Mouse (Mus musculus): ENCODE data around the gene Slco2a1.

Gene Slco2a1

GRCm38 (mm10) chr9:103036971-103037391, 48.5 kb downstream of the Slco2a1 start:
- DNase-seq (ENCODE audit: low read depth, low spot score): no peak

DNA sequence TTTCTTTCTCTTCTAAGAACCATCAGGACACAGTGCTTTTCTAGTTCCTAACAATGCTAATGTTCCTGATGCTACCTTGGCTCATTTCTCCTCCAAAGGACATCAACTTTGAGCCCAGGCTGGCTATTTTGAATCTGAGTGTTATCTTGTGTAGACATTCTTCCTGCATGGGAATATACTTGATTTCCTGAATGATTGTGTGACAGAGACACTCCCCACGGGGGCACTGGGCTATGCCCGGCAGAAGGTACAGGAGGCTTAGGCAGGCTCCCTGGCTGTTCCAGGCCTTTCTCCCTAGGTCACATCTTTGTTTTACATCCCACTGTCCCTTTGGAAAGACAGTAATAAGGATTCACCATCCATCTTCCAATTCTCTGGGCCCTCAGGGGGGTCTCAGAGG, 49.8 kb downstream of the Slco2a1 start:
- DNase-seq (ENCODE audit: low read depth, low spot score): no peak

- no peak for DNase-seq (ENCODE audit: low read depth, low spot score)
Observed at GRCm38 (mm10) chr9:103038705-103039104, 50.2 kb downstream of the Slco2a1 start.

GRCm38 (mm10) chr9:103040581-103040980, 52.1 kb downstream of the Slco2a1 start:
- no peak for DNase-seq (ENCODE audit: low read depth, low spot score)

- DNase-seq (ENCODE audit: low read depth, low spot score): no peak
Observed at GRCm38 (mm10) chr9:103045406-103045805, 56.9 kb downstream of the Slco2a1 start.

DNA sequence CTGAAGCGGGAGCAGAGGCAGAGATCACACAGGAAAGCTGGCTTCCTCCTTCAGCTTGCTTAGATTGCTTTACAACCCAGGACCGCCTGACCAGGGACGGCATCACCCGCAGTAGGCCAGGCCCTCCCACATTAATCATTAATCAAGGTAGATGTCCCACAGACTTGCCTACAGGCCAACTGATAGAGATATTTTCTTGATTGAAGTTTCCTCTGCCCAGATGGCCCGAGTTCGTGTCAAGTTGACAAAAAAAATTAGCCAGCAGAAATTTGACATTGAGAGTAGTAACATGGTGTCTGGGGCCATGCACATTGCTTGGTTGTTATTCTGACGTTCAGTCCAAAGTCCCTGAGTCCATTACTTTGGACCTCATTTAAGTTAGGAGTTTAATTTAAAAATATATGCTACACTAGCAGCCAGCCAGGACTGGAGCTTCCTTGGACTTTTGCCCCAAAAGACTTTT, 60.6 kb downstream of the Slco2a1 start:
- no peak for DNase-seq (ENCODE audit: low read depth, low spot score)

DNA sequence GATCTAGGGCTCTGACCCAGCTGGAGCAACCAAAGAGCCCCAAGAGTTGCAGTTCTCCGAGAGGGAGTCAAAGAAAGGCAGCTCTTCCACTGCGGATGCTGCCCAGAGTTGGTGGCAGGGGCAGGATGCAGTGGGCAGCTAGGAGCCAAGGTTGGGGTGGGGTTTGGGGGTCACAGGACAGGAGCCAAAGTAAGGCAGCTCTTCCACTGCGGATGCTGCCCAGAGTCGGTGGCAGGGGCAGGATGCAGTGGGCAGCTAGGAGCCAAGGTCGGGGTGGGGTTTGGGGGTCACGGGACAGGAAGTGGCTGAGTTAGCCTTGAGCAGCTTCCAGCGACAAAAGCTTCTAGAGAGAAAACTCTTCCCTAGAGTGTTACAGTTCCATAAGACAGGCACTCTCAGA, 65.3 kb downstream of the Slco2a1 start:
- DNase-seq (ENCODE audit: low read depth, low spot score): no peak

DNA sequence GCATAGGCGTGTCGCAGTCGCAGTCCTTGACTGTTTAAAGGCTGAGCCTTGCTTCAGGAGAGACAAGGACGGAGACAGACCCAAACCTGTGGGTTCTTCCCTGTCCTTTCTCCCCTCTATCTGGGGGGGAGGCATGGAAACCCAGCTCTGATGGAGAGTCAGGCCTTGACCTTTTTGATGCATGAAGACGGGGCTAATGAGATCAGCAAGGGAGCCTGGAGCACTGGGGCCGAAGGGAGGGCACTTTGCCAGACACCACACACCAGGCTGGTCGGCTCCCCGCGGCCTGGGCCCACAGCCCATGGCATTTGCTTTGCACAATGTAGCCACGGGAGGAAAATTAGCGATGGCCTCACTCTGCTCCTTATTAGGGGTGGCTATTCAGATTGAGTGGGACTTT, 66.5 kb downstream of the Slco2a1 start:
- DNase-seq (ENCODE audit: low read depth, low spot score): no peak

DNA sequence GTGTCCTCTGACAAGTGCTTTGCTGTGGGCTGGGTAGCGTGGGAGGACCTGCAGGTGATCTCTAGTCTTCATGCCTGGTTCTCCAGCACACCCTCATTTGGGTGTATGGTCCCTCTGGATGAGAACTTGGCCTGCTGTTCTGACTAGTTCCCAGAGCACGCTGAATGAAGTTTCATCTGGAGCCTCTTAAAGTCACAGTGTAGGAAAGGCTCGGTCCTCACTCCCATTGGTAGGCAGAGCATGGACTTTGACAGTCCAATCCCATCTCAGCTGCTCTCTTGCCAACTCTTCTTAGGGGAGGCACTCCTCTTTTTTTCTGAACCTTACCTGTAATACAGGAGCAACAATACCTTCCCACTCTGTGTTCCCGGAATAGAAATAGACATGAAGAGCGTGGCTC, 67.7 kb downstream of the Slco2a1 start:
- DNase-seq (ENCODE audit: low read depth, low spot score): no peak

- no peak for DNase-seq (ENCODE audit: low read depth, low spot score)
Observed at GRCm38 (mm10) chr9:103060551-103060950, 72.0 kb downstream of the Slco2a1 start.

DNA sequence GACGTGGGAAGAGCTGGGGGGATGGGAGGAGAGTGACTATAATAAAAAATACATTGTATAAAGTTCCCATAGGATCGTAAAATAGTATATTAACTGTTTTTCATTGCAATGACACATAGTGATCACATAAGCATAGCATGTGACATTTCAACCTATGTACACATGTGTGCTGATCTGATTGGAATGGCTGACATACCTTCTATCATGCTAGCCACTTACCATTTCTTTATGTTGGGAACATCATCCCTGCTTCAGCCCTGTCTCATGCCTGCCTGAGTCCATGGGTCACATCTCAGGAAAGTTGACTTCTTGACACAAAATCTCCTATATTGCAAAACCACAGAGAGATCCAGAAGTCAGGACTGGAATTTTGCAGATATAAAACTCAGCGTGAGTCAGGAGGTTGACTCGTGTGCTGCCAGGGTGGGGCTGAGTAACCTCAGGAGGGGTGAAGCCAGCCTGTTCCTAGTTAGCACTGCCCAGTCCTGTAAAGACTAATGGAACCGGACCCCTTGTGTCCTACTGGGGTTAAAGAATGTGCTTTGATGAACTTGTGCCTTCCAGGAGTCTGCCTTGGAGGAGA, 73.0 kb downstream of the Slco2a1 start:
- no peak for DNase-seq (ENCODE audit: low read depth, low spot score)

- DNase-seq (ENCODE audit: low read depth, low spot score): no peak
Observed at GRCm38 (mm10) chr9:103063591-103063990, 75.1 kb downstream of the Slco2a1 start.

- no peak for DNase-seq (ENCODE audit: low read depth, low spot score)
Observed at GRCm38 (mm10) chr9:103066845-103067244, 78.3 kb downstream of the Slco2a1 start.

- DNase-seq (ENCODE audit: low read depth, low spot score): no peak
Observed at GRCm38 (mm10) chr9:103067651-103068050, 79.1 kb downstream of the Slco2a1 start.

GRCm38 (mm10) chr9:103068769-103069168, 80.3 kb downstream of the Slco2a1 start:
- no peak for DNase-seq (ENCODE audit: low read depth, low spot score)

DNA sequence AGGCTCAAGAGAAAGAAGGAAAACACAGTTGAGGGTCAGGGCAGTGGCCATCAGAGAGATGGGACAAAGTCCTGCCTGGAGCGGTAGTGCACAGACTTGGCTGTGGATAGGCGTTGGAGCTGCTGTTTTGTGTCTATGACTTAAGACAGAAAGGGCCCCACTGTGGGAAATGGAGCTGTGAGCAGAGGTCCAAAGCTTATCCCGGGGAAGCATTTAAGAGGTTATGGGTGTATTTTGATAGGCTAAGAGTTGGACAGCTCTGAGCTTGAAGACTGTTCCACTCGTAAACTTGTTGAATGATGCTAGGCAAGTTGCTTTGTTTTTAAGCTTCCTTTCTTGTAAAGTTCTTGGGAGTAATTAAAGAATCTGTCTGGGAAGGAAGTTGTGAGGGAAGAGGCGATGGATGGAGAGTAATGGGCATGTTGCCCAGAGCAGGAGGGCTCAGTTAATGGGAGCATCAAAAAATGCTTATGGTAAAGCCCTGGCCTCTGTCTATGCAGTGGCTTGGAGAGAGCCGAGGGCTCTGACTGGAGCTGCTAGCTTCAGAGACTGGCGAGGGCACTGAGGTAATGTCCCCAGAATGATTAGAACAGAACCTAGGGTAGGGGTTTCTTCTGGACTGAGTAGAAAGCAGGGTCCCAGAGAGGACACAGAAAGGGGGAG, 83.2 kb downstream of the Slco2a1 start:
- no peak for DNase-seq (ENCODE audit: low read depth, low spot score)

DNA sequence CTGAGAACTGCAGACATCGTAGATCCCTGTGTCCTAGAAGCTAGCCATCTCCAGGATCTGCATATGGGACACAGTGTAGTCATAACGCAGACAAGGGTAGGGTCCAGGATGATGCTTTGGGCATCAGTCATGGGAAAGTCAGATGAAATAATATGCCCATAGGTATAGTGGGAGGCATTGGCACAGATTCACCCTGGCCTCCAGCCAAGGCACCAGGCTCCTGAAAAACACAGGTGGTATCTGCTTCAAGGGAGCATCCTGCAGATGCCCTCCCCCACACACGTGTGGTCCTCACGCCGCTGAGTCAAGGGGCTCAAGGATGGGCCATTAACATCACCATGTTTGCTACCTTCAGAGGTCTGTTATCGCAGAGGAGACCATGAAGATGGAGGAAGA, 83.7 kb downstream of the Slco2a1 start:
- no peak for DNase-seq (ENCODE audit: low read depth, low spot score)

DNA sequence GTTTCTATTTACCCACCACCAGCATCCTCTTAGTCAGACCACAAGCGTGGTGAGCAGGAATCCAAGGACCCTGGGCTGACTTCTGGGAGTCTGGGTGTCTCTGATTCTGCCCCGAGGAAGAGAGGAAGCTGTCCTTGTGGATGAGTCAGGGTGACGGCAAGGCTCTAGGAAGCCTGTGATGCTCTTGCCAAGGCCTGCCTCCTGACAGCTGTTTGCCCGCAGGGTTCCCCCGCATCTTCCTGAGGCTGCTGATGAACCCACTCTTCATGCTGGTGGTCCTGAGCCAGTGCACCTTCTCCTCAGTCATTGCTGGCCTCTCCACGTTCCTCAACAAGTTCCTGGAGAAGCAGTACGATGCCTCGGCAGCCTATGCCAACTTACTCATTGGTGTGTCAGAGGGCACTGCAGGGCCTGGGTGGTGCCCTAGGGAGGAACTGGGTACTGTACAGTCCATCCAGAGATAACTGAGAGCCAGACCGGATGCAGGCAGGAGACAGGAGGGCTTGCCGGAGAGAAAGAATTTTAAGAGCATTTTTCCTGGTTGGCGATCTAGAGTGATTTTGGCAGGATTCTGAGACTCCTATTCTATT, 84.5 kb downstream of the Slco2a1 start:
- no peak for DNase-seq (ENCODE audit: low read depth, low spot score)

DNA sequence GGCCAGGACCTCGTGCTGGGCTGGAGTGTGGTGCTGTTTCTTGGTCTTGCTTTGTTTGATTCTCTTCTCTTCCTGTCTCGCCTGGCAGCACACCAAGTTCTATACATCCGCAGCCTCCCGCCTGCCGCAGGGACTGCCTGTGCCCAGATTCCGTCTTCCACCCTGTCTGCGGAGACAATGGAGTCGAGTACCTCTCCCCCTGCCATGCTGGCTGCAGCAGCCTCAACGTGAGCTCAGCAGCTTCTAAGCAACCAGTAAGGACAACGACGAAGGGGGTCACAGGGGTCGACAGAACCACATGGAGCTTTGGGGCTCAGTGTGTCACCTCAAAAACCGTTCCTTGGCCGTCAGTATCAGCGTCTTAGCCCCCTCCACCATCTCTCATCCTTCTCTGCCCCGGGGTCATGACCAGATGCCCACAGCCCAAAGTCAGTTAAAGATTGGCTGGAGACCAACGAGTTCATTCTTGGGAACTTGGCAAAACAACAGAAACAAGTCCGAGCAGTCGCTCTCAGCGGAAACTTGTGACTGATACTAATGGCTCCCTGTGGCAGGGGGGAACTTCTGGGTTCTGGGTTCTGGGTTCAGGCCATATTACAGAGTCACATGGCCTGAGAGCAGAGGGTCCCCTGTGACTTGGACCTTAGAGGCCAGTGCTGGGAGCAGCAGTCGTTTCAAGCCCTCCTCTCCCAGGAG, 88.5 kb downstream of the Slco2a1 start:
- no peak for DNase-seq (ENCODE audit: low read depth, low spot score)

GRCm38 (mm10) chr9:103078194-103078691, 89.7 kb downstream of the Slco2a1 start:
- DNase-seq (ENCODE audit: low read depth, low spot score): no peak

- DNase-seq (ENCODE audit: low read depth, low spot score): no peak
Observed at GRCm38 (mm10) chr9:103080211-103080610, 91.7 kb downstream of the Slco2a1 start.

- no peak for DNase-seq (ENCODE audit: low read depth, low spot score)
Observed at GRCm38 (mm10) chr9:103082246-103082975, 93.9 kb downstream of the Slco2a1 start.
